ENCODE assay signal across 7 mouse cellular contexts in the genomic region with DNA sequence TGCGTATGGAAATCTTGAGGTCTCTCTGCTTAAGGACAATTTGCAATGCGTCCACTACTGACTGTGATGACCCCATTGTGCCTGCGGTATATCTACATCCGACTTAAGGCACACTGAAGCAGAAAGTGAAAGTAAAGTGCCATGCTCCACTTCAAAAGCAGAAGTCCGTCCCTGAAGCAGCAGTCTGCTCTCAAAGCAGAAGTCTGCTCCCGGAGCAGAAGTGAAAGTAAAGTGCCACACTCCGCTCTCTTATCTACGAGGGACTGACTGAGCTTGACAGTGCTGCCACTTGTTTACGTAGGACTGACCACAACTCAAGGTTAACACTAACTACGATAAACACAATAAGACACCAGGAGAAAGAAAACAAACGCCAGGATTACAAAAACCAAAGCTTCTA.
DNase-seq lines count a peak whose midpoint lies in the region; ATAC-seq lines count a peak whose summit lies in the region.

No protein-coding gene starts in this region.

- no peak overlapping the region for H3K27ac ChIP-seq in liver, embryonic 11.5 days (ENCODE audit: low read depth, low read length)

- 43% methylated on average over 11 of the region's 11 CpGs for whole genome bisulfite sequencing in liver, embryonic 11.5 days

- intact Hi-C loops in left cerebral cortex, postnatal 4 days (cut with DNase I) = no loop called here

- H3K27me3 ChIP-seq in liver, embryonic 11.5 days (replicated peaks; ENCODE audit: control insufficient read depth, insufficient read depth, low read length) = no peaks in the 10 kb centered on the region

- H3K9ac ChIP-seq in liver, embryonic 11.5 days (ENCODE audit: low read depth, low read length) = peak overlapping the region; percentile 38

- no peaks in the 10 kb centered on the region for H3K36me3 ChIP-seq in liver, embryonic 11.5 days (ENCODE audit: control insufficient read depth, insufficient read depth, low read length)

- peak overlapping the region; percentile 47 for H3K4me3 ChIP-seq in liver, embryonic 11.5 days (ENCODE audit: low read depth, low read length)

- peak; percentile 92 for DNase-seq in CD4-positive helper T cell, adult 2 months (ENCODE audit: low read depth, low spot score)
- DNase-seq in NIH3T3 (ENCODE audit: low read depth) = peak; percentile 12
- DNase-seq in heart, adult 8-10 months (ENCODE audit: low spot score) = peak; percentile 64
- peak; percentile 32 for DNase-seq in liver, embryonic 11.5 days (ENCODE audit: low spot score)
- DNase-seq in skeletal muscle tissue, adult 2 months (ENCODE audit: low read depth, low spot score) = peak; percentile 52
- DNase-seq in left cerebral cortex, postnatal 4 days = no peak

- H3K9me3 ChIP-seq in liver, embryonic 11.5 days (ENCODE audit: control insufficient read depth, low read length) = no peaks in the 10 kb centered on the region

- ATAC-seq in liver, embryonic 11.5 days (replicated peaks; ENCODE audit: low FRiP score) = peak; percentile 57; the same call in 1 of the 2 replicates
- no peak for ATAC-seq in frontal cortex, adult (ENCODE audit: low TSS enrichment)

- H3K4me2 ChIP-seq in liver, embryonic 11.5 days = peak overlapping the region; percentile 62

- H3K4me1 ChIP-seq in liver, embryonic 11.5 days (replicated peaks; ENCODE audit: control insufficient read depth, insufficient read depth, low read length) = no peaks in the 10 kb centered on the region
